Mouse (Mus musculus) olfactory bulb, adult 2 months (tissue): Measurements from ENCODE around the gene Mapk8ip3. TPM values are rescaled to one million over a fixed set of nuclear protein-coding genes. Genes with fewer than 3 reads are reported as not detected.

ENCODE experiments used
- H3K27ac ChIP-seq: fragments of 200-500 bp; 2 replicates; pipeline ENCODE4 v1.5.1; 2012; ENCODE audit warnings: low read depth, low read length; ENCODE audit not compliant: insufficient read depth
- H3K4me1 ChIP-seq: fragments of 200-500 bp; 2 replicates; pipeline ENCODE4 v1.6.1; 2012; ENCODE audit warnings: low read length; ENCODE audit not compliant: control insufficient read depth, insufficient read depth
- H3K4me3 ChIP-seq: fragments of 200-500 bp; 2 replicates; pipeline ENCODE4 v1.5.1; 2012; ENCODE audit warnings: mild to moderate bottlenecking, low read depth, low read length, moderate library complexity; ENCODE audit not compliant: insufficient read depth
- CTCF ChIP-seq: fragments of 200-500 bp; IDR thresholded peaks from 2 replicates; pipeline ENCODE4 v1.5.1; 2012; ENCODE audit warnings: low read depth, mild to moderate bottlenecking, low read length, moderate library complexity; ENCODE audit not compliant: insufficient read depth
- POLR2A ChIP-seq: fragments of 200-500 bp; IDR thresholded peaks from 2 replicates; pipeline ENCODE4 v1.6.1; 2012; ENCODE audit warnings: mild to moderate bottlenecking, low read depth, low read length, moderate library complexity; ENCODE audit not compliant: insufficient read depth
- WGBS: fragments of 180-500 bp; shearing (Covaris S2); methylation state at CpG from one replicate; pipeline ENCODE4 v1.1.7; 2018; 5-methylcytosine and 5-hydroxymethylcytosine counted together
- polyA plus RNA-seq: library from polyadenylated mRNA; stranded (reverse); fragments of >200 nt; gene quantifications from 2 replicates; pipeline ENCODE4 v1.2.4, GENCODE M21; 2012; ENCODE audit warnings: low replicate concordance; ENCODE audit not compliant: missing spikeins, insufficient read depth, insufficient read length

Gene Mapk8ip3
- polyA plus RNA-seq, 1 experiment = 307 TPM

GRCm38 (mm10) chr17:24861785-24862184 is 75.0 kb downstream of the Mapk8ip3 start:
- Histone ChIP-seq H3K4me1 (peaks cover 10% of the 10 kb centered on the region), H3K4me3 (no peak overlapping the region), H3K27ac (no peak overlapping the region)
- TF ChIP-seq CTCF (no peak), POLR2A (no peak)
- 94% methylated on average over 3 of the region's 3 CpGs for WGBS

GRCm38 (mm10) chr17:24860076-24860475 is 76.7 kb downstream of the Mapk8ip3 start:
- WGBS = 90% methylated on average over 8 of the region's 8 CpGs
- no peak overlapping the region for H3K4me3 ChIP-seq
- no peak overlapping the region for H3K27ac ChIP-seq
- TF ChIP-seq CTCF (no peak), POLR2A (no peak)
- peaks cover 19% of the 10 kb centered on the region for H3K4me1 ChIP-seq

- Histone ChIP-seq H3K4me1 (peaks cover 19% of the 10 kb centered on the region), H3K27ac (no peak overlapping the region), H3K4me3 (no peak overlapping the region)
- no peak for TF ChIP-seq POLR2A
- TF ChIP-seq CTCF = no peak
- WGBS = 73% methylated on average over 6 of the region's 6 CpGs
Measured at GRCm38 (mm10) chr17:24858967-24859366, 77.8 kb downstream of the Mapk8ip3 start.

GRCm38 (mm10) chr17:24857831-24858470 is 78.8 kb downstream of the Mapk8ip3 start:
- 85% methylated on average over 8 of the region's 8 CpGs for WGBS
- TF ChIP-seq CTCF = no peak
- TF ChIP-seq POLR2A = no peak
- Histone ChIP-seq H3K4me3 (no peak overlapping the region), H3K27ac (no peak overlapping the region), H3K4me1 (peaks cover 19% of the 10 kb centered on the region)

GRCm38 (mm10) chr17:24856589-24856988 is 80.2 kb downstream of the Mapk8ip3 start:
- peaks cover 22% of the 10 kb centered on the region for H3K4me1 ChIP-seq
- no peak overlapping the region for H3K4me3 ChIP-seq
- H3K27ac ChIP-seq = no peak overlapping the region
- WGBS = 92% methylated on average over 13 of the region's 13 CpGs
- TF ChIP-seq CTCF = no peak
- TF ChIP-seq POLR2A = no peak

GRCm38 (mm10) chr17:24855838-24856464 is 80.8 kb downstream of the Mapk8ip3 start:
- WGBS = 43% methylated on average over 3 of the region's 3 CpGs
- H3K27ac ChIP-seq = no peak overlapping the region
- peaks cover 23% of the 10 kb centered on the region for H3K4me1 ChIP-seq
- TF ChIP-seq POLR2A (no peak), CTCF (no peak)
- H3K4me3 ChIP-seq = no peak overlapping the region

- TF ChIP-seq CTCF = no peak
- TF ChIP-seq POLR2A = no peak
- Histone ChIP-seq H3K4me3 (no peak overlapping the region), H3K27ac (no peak overlapping the region), H3K4me1 (peaks cover 15% of the 10 kb centered on the region)
- 75% methylated on average over 10 of the region's 10 CpGs for WGBS
Measured at GRCm38 (mm10) chr17:24851381-24852125, 85.2 kb downstream of the Mapk8ip3 start.

GRCm38 (mm10) chr17:24850773-24851127 is 86.0 kb downstream of the Mapk8ip3 start:
- H3K27ac ChIP-seq = peak overlapping the region; percentile 17
- WGBS = 0% methylated on average over 20 of the region's 20 CpGs

More at GRCm38 (mm10) chr17:24850773-24851127, 86.0 kb downstream of the Mapk8ip3 start:
- Histone ChIP-seq H3K4me3 (peak overlapping the region; percentile 65), H3K4me1 (peaks cover 9% of the 10 kb centered on the region)
- TF ChIP-seq POLR2A (no peak), CTCF (no peak)
